Mouse (Mus musculus): ENCODE data around the gene Ehhadh.

The Ehhadh gene

GRCm38 (mm10) chr16:21787516-21788353 lies at the start of gene Ehhadh:
Gene Ehhadh, minus strand, starts transcription at chr16:21787807.
- peak; percentile 99 for DNase-seq

- DNase-seq = peak; percentile 78
These were observed 48.9 kb upstream of the Ehhadh start for GRCm38 (mm10) chr16:21836311-21837072.

- DNase-seq = no peak
These were observed 48.0 kb upstream of the Ehhadh start for GRCm38 (mm10) chr16:21835584-21835931.

- DNase-seq = peak; percentile 74
These were observed 47.4 kb upstream of the Ehhadh start for GRCm38 (mm10) chr16:21834866-21835583.

- DNase-seq = peak; percentile 21
These were observed 46.4 kb upstream of the Ehhadh start for GRCm38 (mm10) chr16:21833970-21834369.

GRCm38 (mm10) chr16:21833469-21833868 lies 45.9 kb upstream of the Ehhadh start:
- DNase-seq = no peak

- DNase-seq = peak; percentile 74
These were observed 44.2 kb upstream of the Ehhadh start for GRCm38 (mm10) chr16:21831764-21832163.

- peak; percentile 82 for DNase-seq
These were observed 43.2 kb upstream of the Ehhadh start for GRCm38 (mm10) chr16:21830784-21831183.

GRCm38 (mm10) chr16:21829711-21830110 lies 42.1 kb upstream of the Ehhadh start:
- peak; percentile 55 for DNase-seq

GRCm38 (mm10) chr16:21827581-21827980 lies 40.0 kb upstream of the Ehhadh start:
- peak; percentile 87 for DNase-seq

- DNase-seq = peak; percentile 93
These were observed 39.5 kb upstream of the Ehhadh start for GRCm38 (mm10) chr16:21827153-21827552.

GRCm38 (mm10) chr16:21825612-21826031 lies 38.0 kb upstream of the Ehhadh start:
- peak; percentile 55 for DNase-seq

GRCm38 (mm10) chr16:21818629-21819028 lies 31.0 kb upstream of the Ehhadh start:
- DNase-seq = peak; percentile 76

GRCm38 (mm10) chr16:21818132-21818531 lies 30.5 kb upstream of the Ehhadh start:
- peak; percentile 89 for DNase-seq

GRCm38 (mm10) chr16:21815669-21816010 lies 28.0 kb upstream of the Ehhadh start:
- peak; percentile 44 for DNase-seq

- DNase-seq = peak; percentile 91
These were observed 27.5 kb upstream of the Ehhadh start for GRCm38 (mm10) chr16:21814861-21815668.

- DNase-seq = peak; percentile 82
These were observed 25.7 kb upstream of the Ehhadh start for GRCm38 (mm10) chr16:21813164-21813834.

GRCm38 (mm10) chr16:21807786-21808185 lies 20.2 kb upstream of the Ehhadh start:
- DNase-seq = peak; percentile 83

- peak; percentile 87 for DNase-seq
These were observed 19.3 kb upstream of the Ehhadh start for GRCm38 (mm10) chr16:21806892-21807291.

- DNase-seq = peak; percentile 59
These were observed 16.7 kb upstream of the Ehhadh start for GRCm38 (mm10) chr16:21804258-21804657.

GRCm38 (mm10) chr16:21795071-21795470 lies 7.5 kb upstream of the Ehhadh start:
- DNase-seq = peak; percentile 62

- no peak for DNase-seq
These were observed 7.1 kb upstream of the Ehhadh start for GRCm38 (mm10) chr16:21794697-21795045.

Measured in heart, adult 11 months (tissue).